Mouse (Mus musculus) hindbrain, embryonic 16.5 days (tissue): ENCODE measurements around the gene Sart3. TPM values are rescaled to one million over a fixed set of nuclear protein-coding genes. Genes with fewer than 3 reads are reported as not detected.

Source experiments
- ATAC-seq: fragments of 200-750 bp; cut with Nextera tagmentation; 2 replicates; pipeline ENCODE4 v1.8.0; 2017; ENCODE audit warnings: moderate TSS enrichment, moderate library complexity
- H3K27ac ChIP-seq: fragments of 300-500 bp; sonication (generic); 2 replicates; pipeline ENCODE4 v1.5.1; 2014; ENCODE audit warnings: low read depth, mild to moderate bottlenecking, control low read depth, low read length, moderate library complexity
- H3K27me3 ChIP-seq: fragments of 300-500 bp; sonication (generic); replicated peaks from 2 replicates; pipeline ENCODE4 v1.6.1; 2014; ENCODE audit warnings: low read length; ENCODE audit not compliant: control insufficient read depth, insufficient read depth
- H3K36me3 ChIP-seq: fragments of 300-500 bp; sonication (generic); 2 replicates; pipeline ENCODE4 v1.6.1; 2014; ENCODE audit warnings: mild to moderate bottlenecking, low read length, moderate library complexity, mixed read lengths; ENCODE audit not compliant: control insufficient read depth, insufficient read depth
- H3K4me1 ChIP-seq: fragments of 300-500 bp; sonication (generic); 2 replicates; pipeline ENCODE4 v1.6.1; 2014; ENCODE audit warnings: low read depth, low read length; ENCODE audit not compliant: control insufficient read depth, insufficient read depth
- H3K4me2 ChIP-seq: fragments of 300-500 bp; sonication (generic); 2 replicates; pipeline ENCODE4 v1.6.1; 2014; ENCODE audit warnings: mild to moderate bottlenecking, low read length, control low read depth, moderate library complexity
- H3K4me3 ChIP-seq: fragments of 300-500 bp; sonication (generic); 2 replicates; pipeline ENCODE4 v1.5.1; 2014; ENCODE audit warnings: mild to moderate bottlenecking, low read length, control low read depth, moderate library complexity
- H3K9ac ChIP-seq: fragments of 300-500 bp; sonication (generic); 2 replicates; pipeline ENCODE4 v1.6.1; 2014; ENCODE audit warnings: low read depth, mild to moderate bottlenecking, control low read depth, low read length, moderate library complexity
- H3K9me3 ChIP-seq: fragments of 300-500 bp; sonication (generic); 2 replicates; pipeline ENCODE4 v1.6.1; 2014; ENCODE audit warnings: mild to moderate bottlenecking, low read length, moderate library complexity; ENCODE audit not compliant: control insufficient read depth
- WGBS: fragments of 180-500 bp; shearing (Covaris S2); extraction: QIAGEN DNeasy Blood & Tissue Kit; methylation state at CpG from one replicate; pipeline ENCODE4 v1.1.7; 2014; 5-methylcytosine and 5-hydroxymethylcytosine counted together
- polyA plus RNA-seq: library from polyadenylated mRNA; unstranded; fragments of >200 nt; fragmentation: Nextera tagmentation; extraction: Ambion mirVana; gene quantifications from 2 replicates; pipeline ENCODE4 v1.2.1, GENCODE M21; 2015

Gene Sart3
- polyA plus RNA-seq, 1 experiment from 2014 or later = 37.7 TPM

GRCm38 (mm10) chr5:113703803-113704585 is 68.3 kb downstream of the Sart3 start:
- H3K9me3 ChIP-seq = no peaks in the 10 kb centered on the region
- no peak overlapping the region for H3K9ac ChIP-seq
- peak; percentile 77 for ATAC-seq

DNA sequence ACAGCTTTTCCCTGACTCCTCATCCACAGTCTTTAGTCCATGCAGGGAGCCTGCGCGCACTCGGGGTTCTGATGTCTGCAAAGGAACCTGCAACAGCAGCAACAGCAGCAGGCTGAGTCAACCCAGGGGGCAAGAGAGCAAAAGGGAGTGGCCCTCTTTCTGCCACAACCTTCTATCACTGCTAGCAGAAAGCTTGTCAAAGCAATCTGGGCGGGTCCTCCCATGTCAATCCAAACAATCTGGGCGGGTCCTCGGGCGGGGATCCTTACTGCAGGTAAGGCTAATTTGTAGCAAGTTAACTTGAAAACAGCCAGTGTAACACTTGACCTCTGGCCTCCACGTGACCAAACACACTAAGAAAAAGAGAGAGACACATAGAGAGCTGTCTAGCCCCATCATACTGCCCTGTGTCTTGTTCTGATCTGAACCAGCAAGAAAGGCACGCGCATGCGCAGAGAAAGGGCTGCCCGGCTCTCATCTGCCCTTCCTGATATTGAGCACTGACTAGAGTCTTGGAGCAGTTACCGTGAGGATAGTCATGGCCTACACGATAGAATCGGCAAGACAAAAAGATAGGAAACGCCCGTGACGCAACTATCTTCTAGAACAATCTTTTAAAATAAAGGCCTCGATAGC is 71.8 kb downstream of the Sart3 start:
- no peak for ATAC-seq
- no peak overlapping the region for H3K4me3 ChIP-seq
- 79% methylated on average over 19 of the region's 19 CpGs for WGBS

More at GRCm38 (mm10) chr5:113703803-113704585, 68.3 kb downstream of the Sart3 start:
- Histone ChIP-seq H3K4me1 (peaks cover 12% of the 10 kb centered on the region), H3K27me3 (no peaks in the 10 kb centered on the region), H3K4me2 (no peak overlapping the region), H3K36me3 (no peaks in the 10 kb centered on the region), H3K27ac (peak overlapping the region; percentile 62), H3K4me3 (no peak overlapping the region)
- WGBS = 36% methylated on average over 21 of the region's 21 CpGs

DNA sequence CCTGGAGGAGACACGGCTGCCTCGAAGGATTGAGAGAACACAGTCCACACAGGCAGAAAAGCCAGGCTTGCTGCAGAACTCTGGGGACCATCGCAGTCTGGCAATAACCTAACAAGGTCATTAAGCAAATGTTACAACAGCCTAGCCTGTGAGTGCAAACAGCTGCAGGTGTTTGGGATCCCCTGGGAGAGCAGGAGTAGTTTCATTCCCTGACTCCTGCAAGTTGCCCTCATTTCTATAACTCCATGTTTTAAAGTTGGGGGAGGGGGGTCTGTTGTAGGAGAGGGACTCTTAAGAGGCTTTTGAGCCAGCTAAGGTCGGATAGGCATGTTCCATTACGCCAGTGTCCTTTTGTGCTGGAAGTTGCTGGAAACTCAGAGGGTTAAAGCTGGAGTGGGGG is 77.9 kb downstream of the Sart3 start:
- Histone ChIP-seq H3K9ac (no peak overlapping the region), H3K4me1 (peaks cover 17% of the 10 kb centered on the region), H3K4me3 (no peak overlapping the region), H3K4me2 (no peak overlapping the region), H3K9me3 (no peaks in the 10 kb centered on the region; the same call in 1 of the 2 replicates), H3K36me3 (no peaks in the 10 kb centered on the region), H3K27ac (no peak overlapping the region), H3K27me3 (no peaks in the 10 kb centered on the region)
- WGBS = 39% methylated on average over 5 of the region's 5 CpGs
- no peak for ATAC-seq

More for the DNA sequence above, 71.8 kb downstream of the Sart3 start:
- peaks cover 12% of the 10 kb centered on the region for H3K4me1 ChIP-seq
- no peaks in the 10 kb centered on the region for H3K9me3 ChIP-seq
- H3K36me3 ChIP-seq = no peaks in the 10 kb centered on the region
- H3K27ac ChIP-seq = no peak overlapping the region
- no peak overlapping the region for H3K4me2 ChIP-seq
- no peak overlapping the region for H3K9ac ChIP-seq
- H3K27me3 ChIP-seq = no peaks in the 10 kb centered on the region

- Histone ChIP-seq H3K9ac (no peak overlapping the region), H3K9me3 (no peaks in the 10 kb centered on the region; the same call in 1 of the 2 replicates), H3K4me2 (no peak overlapping the region), H3K4me1 (peaks cover 21% of the 10 kb centered on the region), H3K36me3 (no peaks in the 10 kb centered on the region), H3K4me3 (no peak overlapping the region), H3K27ac (no peak overlapping the region), H3K27me3 (no peaks in the 10 kb centered on the region)
- ATAC-seq = no peak
- 57% methylated on average over 4 of the region's 4 CpGs for WGBS
Measured at GRCm38 (mm10) chr5:113694000-113694399, 78.3 kb downstream of the Sart3 start.

GRCm38 (mm10) chr5:113693196-113693755 is 79.0 kb downstream of the Sart3 start:
- Histone ChIP-seq H3K36me3 (no peaks in the 10 kb centered on the region), H3K4me2 (no peak overlapping the region), H3K9me3 (no peaks in the 10 kb centered on the region; the same call in 1 of the 2 replicates), H3K4me1 (peaks cover 21% of the 10 kb centered on the region), H3K27me3 (no peaks in the 10 kb centered on the region), H3K27ac (no peak overlapping the region), H3K9ac (no peak overlapping the region), H3K4me3 (no peak overlapping the region)
- WGBS = 89% methylated on average over 8 of the region's 8 CpGs
- ATAC-seq = no peak

Other genes starting within 250 kb of the Sart3 start
- 1.2 and 1.6 TPM in 2 replicates for gene Cmklr1, start 122.1 kb downstream of the Sart3 start, polyA plus RNA-seq
- not detected in 2 replicates for gene 1700069L16Rik, start 47.7 kb downstream of the Sart3 start, polyA plus RNA-seq
- gene Ficd, start 36.7 kb downstream of the Sart3 start, polyA plus RNA-seq = 10.9 and 11.1 TPM in 2 replicates
- 86.8 and 94.0 TPM in 2 replicates for gene Iscu, start 238 bp upstream of the Sart3 start, polyA plus RNA-seq
- gene Tmem119, start 28.0 kb upstream of the Sart3 start, polyA plus RNA-seq = 7.9 and 10.4 TPM in 2 replicates
- gene Selplg, start 60.1 kb upstream of the Sart3 start, polyA plus RNA-seq = 1.9 and 2.5 TPM in 2 replicates
- 176 and 191 TPM in 2 replicates for gene Coro1c, start 136.2 kb upstream of the Sart3 start, polyA plus RNA-seq
- gene Ssh1, start 221.4 kb upstream of the Sart3 start, polyA plus RNA-seq = 9.6 and 13.2 TPM in 2 replicates
- not detected in 2 replicates for gene Dao, start 231.2 kb upstream of the Sart3 start, polyA plus RNA-seq